8 mouse cellular contexts compared by ENCODE assay signal in genomic region chr5:124482966-124483654, GRCm38 (mm10). TPM values are rescaled to one million over a fixed set of nuclear protein-coding genes. Genes with fewer than 3 reads are reported as not detected.
DNase-seq lines count a peak whose midpoint lies in the region; ATAC-seq lines count a peak whose summit lies in the region.

Gene Snrnp35 (plus strand): TSS chr5:124483134.

- peak; percentile 96 for DNase-seq in CD4-positive, CD25-positive, alpha-beta regulatory T cell, adult 2 months (ENCODE audit: low read depth, low spot score)
- DNase-seq in fat pad, adult 2 months (ENCODE audit: extremely low read depth, low read depth, low spot score) = peak; percentile 45
- peak; percentile 94 for DNase-seq in kidney, postnatal 10 days
- DNase-seq in liver, embryonic 13.5 days = peak; percentile 81
- peak; percentile 95 for DNase-seq in neural tube, embryonic 10.5 days (ENCODE audit: extremely low spot score, low spot score)

- peak within 1 kb of the TSS; percentile 76 for H3K4me3 ChIP-seq in brown adipose tissue, adult 24 weeks (ENCODE audit: insufficient read depth, low read depth, low read length)
- H3K4me3 ChIP-seq in heart, embryonic 13.5 days = peak within 1 kb of the TSS; percentile 54
- peak within 1 kb of the TSS; percentile 75 for H3K4me3 ChIP-seq in liver, embryonic 13.5 days (replicated peaks)
- peak within 1 kb of the TSS; percentile 57 for H3K4me3 ChIP-seq in stomach, embryonic 16.5 days (replicated peaks; ENCODE audit: low read length)

- peak within 1 kb of the TSS; percentile 81 for H3K4me2 ChIP-seq in heart, embryonic 13.5 days
- H3K4me2 ChIP-seq in liver, embryonic 13.5 days = peak within 1 kb of the TSS; percentile 85
- H3K4me2 ChIP-seq in stomach, embryonic 16.5 days (ENCODE audit: low read depth, low read length) = peak within 1 kb of the TSS; percentile 85

- H3K4me1 ChIP-seq in brown adipose tissue, adult 24 weeks (ENCODE audit: control insufficient read depth, insufficient read depth, insufficient read length, low read length) = no peaks in the 10 kb centered on the region
- peaks cover 20% of the 10 kb centered on the region for H3K4me1 ChIP-seq in heart, embryonic 13.5 days
- peaks cover 45% of the 10 kb centered on the region for H3K4me1 ChIP-seq in liver, embryonic 13.5 days (replicated peaks)
- peaks cover 9% of the 10 kb centered on the region for H3K4me1 ChIP-seq in stomach, embryonic 16.5 days (ENCODE audit: control insufficient read depth, insufficient read depth, low read length)

- H3K9me3 ChIP-seq in heart, embryonic 13.5 days = no peaks in the 10 kb centered on the region
- H3K9me3 ChIP-seq in liver, embryonic 13.5 days (replicated peaks) = no peaks in the 10 kb centered on the region
- H3K9me3 ChIP-seq in stomach, embryonic 16.5 days (replicated peaks; ENCODE audit: control insufficient read depth, low read length) = no peaks in the 10 kb centered on the region

- WGBS in heart, embryonic 13.5 days = under 1% methylated on average over 48 of the region's 48 CpGs
- under 1% methylated on average over 48 of the region's 48 CpGs for WGBS in liver, embryonic 13.5 days (ENCODE audit: insufficient replicate concordance)
- WGBS in stomach, embryonic 16.5 days = under 1% methylated on average over 48 of the region's 48 CpGs

- peaks cover 7% of the 10 kb centered on the region for H3K36me3 ChIP-seq in heart, embryonic 13.5 days
- H3K36me3 ChIP-seq in liver, embryonic 13.5 days = 0 out of 2 replicates have a peak, but pooled peaks cover 2% of the 10 kb centered on the region
- H3K36me3 ChIP-seq in stomach, embryonic 16.5 days (ENCODE audit: control insufficient read depth, insufficient read depth, low read length) = no peaks in the 10 kb centered on the region

- ATAC-seq in heart, embryonic 13.5 days (ENCODE audit: extremely low read depth, insufficient number of reproducible peaks, low FRiP score, low TSS enrichment) = peak; percentile 87
- ATAC-seq in liver, embryonic 13.5 days (ENCODE audit: low read depth) = peak; percentile 89
- peak; percentile 92 for ATAC-seq in stomach, embryonic 16.5 days (ENCODE audit: insufficient read depth, low FRiP score)

- peak within 1 kb of the TSS; percentile 92 for H3K27ac ChIP-seq in brown adipose tissue, adult 24 weeks (replicated peaks; ENCODE audit: low read depth, low read length)
- H3K27ac ChIP-seq in heart, embryonic 13.5 days (replicated peaks) = peak within 1 kb of the TSS; percentile 97
- H3K27ac ChIP-seq in liver, embryonic 13.5 days = peak within 1 kb of the TSS; percentile 97
- peak within 1 kb of the TSS; percentile 98 for H3K27ac ChIP-seq in stomach, embryonic 16.5 days (ENCODE audit: low read length)

- H3K9ac ChIP-seq in heart, embryonic 13.5 days = peak within 1 kb of the TSS; percentile 93
- peak within 1 kb of the TSS; percentile 88 for H3K9ac ChIP-seq in liver, embryonic 13.5 days
- peak within 1 kb of the TSS; percentile 87 for H3K9ac ChIP-seq in stomach, embryonic 16.5 days (ENCODE audit: low read length)

- H3K27me3 ChIP-seq in heart, embryonic 13.5 days (replicated peaks) = no peaks in the 10 kb centered on the region
- no peaks in the 10 kb centered on the region for H3K27me3 ChIP-seq in liver, embryonic 13.5 days
- H3K27me3 ChIP-seq in stomach, embryonic 16.5 days (ENCODE audit: control insufficient read depth, insufficient read depth, low read length) = no peaks in the 10 kb centered on the region

RNA-seq across cellular contexts. Expression of gene Snrnp35, which starts in this region (rescaled TPM):
- 12.4 and 13.4 TPM in 2 replicates for polyA plus RNA-seq in brown adipose tissue, adult 24 weeks (2012; ENCODE audit: insufficient read depth, insufficient read length, missing spikeins)
- polyA plus RNA-seq in heart, embryonic 13.5 days (2015; fragmentation: Nextera tagmentation; extraction: Ambion mirVana) = 22.9 and 23.9 TPM in 2 replicates
- polyA plus RNA-seq in liver, embryonic 13.5 days (2015; fragmentation: Nextera tagmentation; extraction: Ambion mirVana) = 14.6 and 15.0 TPM in 2 replicates
- 22.0 and 24.3 TPM in 2 replicates for polyA plus RNA-seq in stomach, embryonic 16.5 days (2015; fragmentation: Nextera tagmentation; extraction: Ambion mirVana)

Comparison
In these comparisons a context has a peak if more than half of its experiments do, and no peak if none do; other contexts are left out.
1. Peak in every context shown above with its lines: DNase-seq, ATAC-seq, H3K4me3 ChIP-seq and H3K27ac ChIP-seq.
2. DNase-seq: peak in every context shown above with its lines; median percentile 96 in CD4-positive, CD25-positive, alpha-beta regulatory T cell, adult 2 months; 95 in neural tube, embryonic 10.5 days; 94 in kidney, postnatal 10 days; 81 in liver, embryonic 13.5 days; 45 in fat pad, adult 2 months.